In genomic region chr1:181211920-181212633, GRCm38 (mm10) we compare ENCODE assay signal across 8 mouse cellular contexts. TPM values are rescaled to one million over a fixed set of nuclear protein-coding genes. Genes with fewer than 3 reads are reported as not detected.
DNase-seq lines count a peak whose midpoint lies in the region; ATAC-seq and TF ChIP-seq lines count a peak whose summit lies in the region.

Wdr26 (minus strand) TSS chr1:181212001.

- intact Hi-C loops in heart, postnatal 36 days (cut with DNase I): loop anchor here (1.0 to 2.0 kb wide), 2 partner anchors 17 to 44 kb away; no protein-coding TSS in a partner anchor

- peak within 1 kb of the TSS; percentile 86 for H3K9ac ChIP-seq in ES-E14 (ENCODE audit: insufficient read depth, low read depth, low read length, poor library complexity, severe bottlenecking)
- peak within 1 kb of the TSS; percentile 95 for H3K9ac ChIP-seq in forebrain, embryonic 16.5 days (replicated peaks; ENCODE audit: low read depth, low read length)
- peak within 1 kb of the TSS; percentile 99 for H3K9ac ChIP-seq in lung, embryonic 14.5 days

- TF ChIP-seq CTCF in layer of hippocampus, adult 2 months (conservative IDR thresholded peaks at IDR 0.05): peak; percentile 10; the same call in 1 of the 2 replicates
- peak; percentile 16; the same call in 1 of the 2 replicates for TF ChIP-seq CTCF in lung, embryonic 14.5 days (IDR thresholded peaks at IDR 0.05; ENCODE audit: low read depth)
- TF ChIP-seq CTCF in olfactory bulb, adult 2 months (IDR thresholded peaks at IDR 0.05; ENCODE audit: insufficient read depth, low read depth, low read length): no peak
- no peak for TF ChIP-seq CTCF in thymus, adult 2 months (IDR thresholded peaks at IDR 0.05; ENCODE audit: borderline replicate concordance, control insufficient read depth, extremely low read depth, insufficient read depth, low read length, poor library complexity)

- DNase-seq in ES-E14 (ENCODE audit: low read depth, low spot score): peak; percentile 54
- peak; percentile 76 for DNase-seq in cerebellum, adult 11 months
- DNase-seq in heart, postnatal 36 days: peak; percentile 81 to 88
- peak; percentile 75 to 80 for DNase-seq in layer of hippocampus, adult 2 months (ENCODE audit: low spot score in 2 of 2)
- peak; percentile 92 for DNase-seq in lung, embryonic 14.5 days
- peak; percentile 85 for DNase-seq in thymus, adult 2 months

- peak within 1 kb of the TSS; percentile 75 to 97 for H3K4me3 ChIP-seq in ES-E14 (ENCODE audit: insufficient read depth in 1 of 2, low read depth in 1 of 2, low read length in 2 of 2, poor library complexity in 1 of 2, severe bottlenecking in 1 of 2)
- peak within 1 kb of the TSS; percentile 90 for H3K4me3 ChIP-seq in forebrain, embryonic 16.5 days (replicated peaks; ENCODE audit: low read length)
- H3K4me3 ChIP-seq in layer of hippocampus, adult 2 months: peak within 1 kb of the TSS; percentile 92
- peak within 1 kb of the TSS; percentile 99 for H3K4me3 ChIP-seq in lung, embryonic 14.5 days (ENCODE audit: low read depth, low read length)
- H3K4me3 ChIP-seq in olfactory bulb, adult 2 months (ENCODE audit: insufficient read depth, low read depth, low read length): peak within 1 kb of the TSS; percentile 79
- H3K4me3 ChIP-seq in thymus, adult 2 months (ENCODE audit: control insufficient read depth, insufficient read depth, low read length): peak within 1 kb of the TSS; percentile 98

- peaks cover 0 to 7% of the 10 kb centered on the region in 2 experiments; a peak in 2 of 4 replicates for H3K4me1 ChIP-seq in ES-E14 (ENCODE audit: control insufficient read depth in 2 of 2, insufficient read depth in 2 of 2, low read length in 2 of 2, poor library complexity in 1 of 2)
- H3K4me1 ChIP-seq in forebrain, embryonic 16.5 days (replicated peaks; ENCODE audit: control insufficient read depth, insufficient read depth, low read length): peaks cover 24% of the 10 kb centered on the region
- peaks cover 3% of the 10 kb centered on the region; the same call in 1 of the 2 replicates for H3K4me1 ChIP-seq in lung, embryonic 14.5 days (ENCODE audit: insufficient read depth)
- peaks cover 2% of the 10 kb centered on the region; the same call in 1 of the 2 replicates for H3K4me1 ChIP-seq in olfactory bulb, adult 2 months (ENCODE audit: control insufficient read depth, insufficient read depth, low read length)
- peaks cover 12% of the 10 kb centered on the region for H3K4me1 ChIP-seq in thymus, adult 2 months (replicated peaks; ENCODE audit: control insufficient read depth, insufficient read depth, low read length)

- peak within 1 kb of the TSS; percentile 74 for H3K4me2 ChIP-seq in forebrain, embryonic 16.5 days (ENCODE audit: low read length)
- H3K4me2 ChIP-seq in lung, embryonic 14.5 days: peak within 1 kb of the TSS; percentile 87

- no peaks in the 10 kb centered on the region for H3K27me3 ChIP-seq in forebrain, embryonic 16.5 days (replicated peaks; ENCODE audit: control insufficient read depth, insufficient read depth, low read length)
- no peaks in the 10 kb centered on the region for H3K27me3 ChIP-seq in lung, embryonic 14.5 days (ENCODE audit: insufficient read depth, low read length)
- H3K27me3 ChIP-seq in thymus, adult 2 months (ENCODE audit: control insufficient read depth, insufficient read depth, low read length): no peaks in the 10 kb centered on the region

- in situ Hi-C loops in ES-E14 (cut with MboI; ENCODE audit: low sequenced_read_pairs in 2 of 2, unreplicated experiment in 2 of 2): no loop called here

- peak; percentile 61; the same call in 1 of the 2 replicates for TF ChIP-seq POLR2A in olfactory bulb, adult 2 months (IDR thresholded peaks at IDR 0.05; ENCODE audit: insufficient read depth, low read depth, low read length)
- TF ChIP-seq POLR2A in thymus, adult 2 months (IDR thresholded peaks at IDR 0.05; ENCODE audit: control insufficient read depth, extremely low read depth, insufficient read depth, low read length, poor library complexity): peak; percentile 86

- ATAC-seq in forebrain, embryonic 16.5 days: peak; percentile 96
- peak; percentile 95 for ATAC-seq in lung, embryonic 14.5 days (ENCODE audit: insufficient read depth)

- 3% methylated on average over 42 of the region's 54 CpGs for WGBS in forebrain, embryonic 16.5 days
- under 1% methylated on average over 54 of the region's 54 CpGs for WGBS in lung, embryonic 14.5 days
- under 1% methylated on average over 54 of the region's 54 CpGs for WGBS in olfactory bulb, adult 2 months
- WGBS in thymus, adult 2 months: under 1% methylated on average over 54 of the region's 54 CpGs

- no peaks in the 10 kb centered on the region for H3K9me3 ChIP-seq in ES-E14 (ENCODE audit: control insufficient read depth, insufficient read depth, low read depth, low read length)
- H3K9me3 ChIP-seq in forebrain, embryonic 16.5 days (ENCODE audit: control insufficient read depth, low read length): no peaks in the 10 kb centered on the region
- no peaks in the 10 kb centered on the region for H3K9me3 ChIP-seq in lung, embryonic 14.5 days (ENCODE audit: low read depth, low read length)

- peak within 1 kb of the TSS; percentile 73 for H3K27ac ChIP-seq in ES-E14 (ENCODE audit: insufficient read depth, low read depth, low read length, poor library complexity, severe bottlenecking)
- peak within 1 kb of the TSS; percentile 88 for H3K27ac ChIP-seq in forebrain, embryonic 16.5 days (ENCODE audit: low read length)
- peak within 1 kb of the TSS; percentile 99 for H3K27ac ChIP-seq in layer of hippocampus, adult 2 months
- peak within 1 kb of the TSS; percentile 94 for H3K27ac ChIP-seq in lung, embryonic 14.5 days (ENCODE audit: low read depth)
- H3K27ac ChIP-seq in olfactory bulb, adult 2 months (ENCODE audit: insufficient read depth, low read depth, low read length): peak within 1 kb of the TSS; percentile 78
- peak within 1 kb of the TSS; percentile 84 for H3K27ac ChIP-seq in thymus, adult 2 months (ENCODE audit: control insufficient read depth, insufficient read depth, low read length)

- peaks cover 2% of the 10 kb centered on the region; the same call in 1 of the 2 replicates for H3K36me3 ChIP-seq in ES-E14 (ENCODE audit: control insufficient read depth, insufficient read depth, low read length, poor library complexity, severe bottlenecking)
- H3K36me3 ChIP-seq in forebrain, embryonic 16.5 days (ENCODE audit: control insufficient read depth, insufficient read depth): no peaks in the 10 kb centered on the region
- peaks cover 14% of the 10 kb centered on the region for H3K36me3 ChIP-seq in lung, embryonic 14.5 days (ENCODE audit: insufficient read depth)
- peaks cover under 1% of the 10 kb centered on the region; the same call in 1 of the 2 replicates for H3K36me3 ChIP-seq in thymus, adult 2 months (ENCODE audit: control insufficient read depth, insufficient read depth, low read length)

TF ChIP-seq in ES-E14, 5 proteins besides CTCF, POLR2A, EP300 and RAD21:
- TF ChIP-seq ZNF384 (IDR thresholded peaks at IDR 0.05; ENCODE audit: low read depth, low read length): no peak
- 0 out of 2 replicates have a peak, but pooled peaks have one; percentile 58 for TF ChIP-seq HCFC1 (IDR thresholded peaks at IDR 0.05; ENCODE audit: borderline replicate concordance, insufficient read depth, low read length)
- TF ChIP-seq CHD2 (IDR thresholded peaks at IDR 0.05; ENCODE audit: low read depth, low read length): no peak

RNA-seq across cellular contexts. Expression of gene Wdr26, which starts in this region (rescaled TPM):
- total RNA-seq in ES-E14 (2012; rRNA removed): 59.9 and 62.9 TPM in 2 replicates
- polyA plus RNA-seq in forebrain, embryonic 16.5 days (2015; fragmentation: Nextera tagmentation; extraction: Ambion mirVana): 30.7 and 32.0 TPM in 2 replicates
- 100 to 1,000 TPM; 110 to 115 TPM for total RNA-seq in heart, postnatal 36 days (2021)
- 100 to 1,000 TPM; 104 to 117 TPM for total RNA-seq in layer of hippocampus, adult 2 months (2021)
- polyA plus RNA-seq in lung, embryonic 14.5 days (2014; fragmentation: Nextera tagmentation; extraction: Ambion mirVana): 43.7 and 47.3 TPM in 2 replicates
- 199 and 281 TPM in 2 replicates for polyA plus RNA-seq in olfactory bulb, adult 2 months (2012; ENCODE audit: insufficient read depth, insufficient read length, low replicate concordance, missing spikeins)
- 62.4 and 74.9 TPM in 2 replicates for polyA plus RNA-seq in thymus, adult 2 months (2012; rRNA removed)

Comparison
In these comparisons a context has a peak if more than half of its experiments do, and no peak if none do; other contexts are left out.
1. Peak in every context shown above with its lines: DNase-seq, ATAC-seq, H3K4me3 ChIP-seq and H3K27ac ChIP-seq.
2. CTCF ChIP-seq: peak in layer of hippocampus, adult 2 months (single experiment) and lung, embryonic 14.5 days (single experiment); none in olfactory bulb, adult 2 months (single experiment) and thymus, adult 2 months (single experiment).